Mouse (Mus musculus) stomach, postnatal 0 days (tissue): ENCODE data around the gene 9130230L23Rik.

Experiments used
- CTCF ChIP-seq: IDR thresholded peaks from 2 replicates; pipeline ENCODE4 v1.5.1; 2016; ENCODE audit warnings: antibody characterized with exemption, low read depth, mild to moderate bottlenecking, moderate library complexity
- EP300 ChIP-seq: optimal IDR thresholded peaks from 2 replicates; pipeline ENCODE3; 2016; ENCODE audit warnings: antibody characterized with exemption

- TF ChIP-seq CTCF (no peak), EP300 (no peak)
These were observed 40.8 kb downstream of the 9130230L23Rik start for GRCm38 (mm10) chr5:65963291-65963690.
